Mouse (Mus musculus): ENCODE data around the gene Ccdc167.

DNA sequence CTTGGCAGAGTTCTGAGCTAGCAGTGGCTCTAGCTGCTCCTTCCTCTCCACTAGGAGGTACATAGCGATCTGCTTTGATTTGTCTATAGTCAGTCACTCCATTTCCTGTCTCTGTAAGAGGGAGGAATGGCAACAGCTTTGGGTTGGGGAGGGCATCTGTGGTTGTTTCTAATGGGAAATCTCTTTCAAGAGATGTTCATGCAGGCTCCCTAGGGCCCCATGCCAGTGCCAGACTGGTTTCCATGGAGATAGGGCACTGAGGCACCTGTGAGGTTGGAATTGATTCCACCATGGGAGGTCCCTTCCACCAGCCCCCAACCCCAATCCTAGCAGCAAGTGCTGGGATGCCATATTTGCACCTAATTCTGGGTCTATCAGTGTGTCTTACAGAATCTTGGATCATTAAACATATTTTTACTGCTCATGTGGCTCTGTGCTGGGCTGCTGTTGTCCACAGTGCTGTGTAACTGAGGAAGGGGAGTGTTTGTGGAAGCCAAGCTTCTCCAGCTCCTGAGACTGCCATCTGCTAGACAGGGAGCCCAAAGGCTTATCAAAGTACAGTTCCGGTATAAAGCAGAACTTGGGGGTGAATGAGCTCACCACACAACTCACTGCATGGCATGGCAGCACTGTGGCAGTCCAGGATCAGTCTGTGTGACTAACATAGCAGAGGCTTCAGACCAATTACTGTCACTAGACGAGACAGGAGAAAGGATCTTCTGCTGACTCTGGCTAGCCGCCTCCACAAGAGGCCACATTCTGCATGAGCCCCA is 13.7 kb downstream of the Ccdc167 start:
- no peak for TF ChIP-seq POLR2A (IDR thresholded peaks at IDR 0.05; ENCODE audit: control insufficient read depth, low read depth, low read length)
- no peak for TF ChIP-seq CTCF (IDR thresholded peaks at IDR 0.05; ENCODE audit: control insufficient read depth, insufficient read depth, insufficient replicate concordance, low read depth, low read length)
